Mouse (Mus musculus): ENCODE results near the gene Cfap57. TPM values are rescaled to one million over a fixed set of nuclear protein-coding genes. Genes with fewer than 3 reads are reported as not detected.
"Not testable (repeated sequence)": the region's sequence is repeated elsewhere in the genome, so short reads cannot be mapped to it uniquely, and the experiment has no call there.

Cfap57 gene
- total RNA-seq, 1 experiment from 2014 or later, result not detected

DNA sequence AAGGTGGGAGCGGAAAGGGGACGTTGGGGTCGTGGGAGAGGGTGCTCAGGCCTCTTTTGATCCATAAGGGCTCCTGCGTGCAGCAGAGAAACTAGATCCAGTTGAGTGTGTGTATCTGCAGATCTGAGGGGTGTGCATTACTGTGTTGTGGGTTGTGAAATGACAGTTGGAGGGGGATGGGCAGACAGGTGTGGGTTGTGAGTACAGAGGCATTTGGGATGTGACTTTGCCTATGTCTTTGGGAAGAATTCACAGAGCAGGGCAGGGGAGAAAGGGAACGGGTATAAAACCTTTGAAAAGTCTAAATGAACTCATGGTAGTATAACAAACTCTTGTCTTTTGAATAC lies 93.3 kb downstream of the Cfap57 start:
- ATAC-seq (replicated peaks; ENCODE audit: insufficient number of reproducible peaks, low FRiP score, low TSS enrichment, poor library complexity, severe bottlenecking), result no peak

DNA sequence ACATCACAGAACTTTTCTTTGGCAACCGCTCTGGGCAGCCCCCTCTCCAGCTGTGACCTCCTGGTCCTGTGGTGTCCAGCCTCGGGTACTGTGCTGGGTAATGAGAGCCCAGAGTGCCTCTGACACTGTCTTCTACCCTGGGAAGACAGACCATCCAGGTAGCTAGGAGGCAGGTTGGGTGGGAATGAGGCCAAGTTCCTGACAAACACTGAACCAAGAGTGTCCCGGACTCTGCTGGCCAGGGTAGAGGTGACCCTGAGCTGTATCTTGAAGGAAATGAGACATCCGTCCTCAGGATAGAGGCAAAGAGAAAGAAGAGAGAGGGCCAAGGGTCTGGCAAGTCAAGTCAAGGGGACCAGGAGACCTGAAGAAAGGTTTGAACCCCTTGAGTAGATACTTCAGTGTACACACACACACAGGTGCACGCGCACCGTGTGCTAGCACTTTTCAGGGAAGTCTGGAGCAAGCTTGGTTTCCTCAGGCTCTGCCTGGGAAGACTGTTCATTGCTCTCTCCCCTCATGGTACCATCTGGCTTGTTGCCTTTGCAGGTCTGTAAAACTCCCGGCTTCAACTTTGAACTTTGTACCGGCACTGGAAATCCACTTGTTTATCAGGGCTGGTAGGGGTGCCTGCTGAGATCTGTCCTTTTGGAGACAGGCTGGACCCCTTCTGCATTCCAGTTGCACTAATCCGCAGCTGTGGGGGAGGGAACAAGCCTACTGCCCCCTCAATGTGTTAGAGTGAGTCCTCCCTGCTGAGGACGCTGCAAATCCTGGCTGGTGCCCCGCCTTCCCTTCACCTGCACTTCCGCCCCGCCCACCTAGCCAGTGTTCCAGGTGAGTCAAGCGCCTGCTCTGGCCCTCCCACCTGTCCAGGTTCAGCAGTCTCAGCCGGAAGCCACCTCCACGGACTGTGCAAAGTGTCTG lies 93.9 kb downstream of the Cfap57 start, which contains the start of gene 2610528J11Rik:
TSS of gene 2610528J11Rik (plus strand) at position 592 of the 927 bp plus-strand sequence.
- no peak for ATAC-seq (replicated peaks; ENCODE audit: insufficient number of reproducible peaks, low FRiP score, low TSS enrichment, poor library complexity, severe bottlenecking)

- no peak for ATAC-seq (replicated peaks; ENCODE audit: insufficient number of reproducible peaks, low FRiP score, low TSS enrichment, poor library complexity, severe bottlenecking)
These were observed 94.8 kb downstream of the Cfap57 start for GRCm38 (mm10) chr4:118525779-118526178.

DNA sequence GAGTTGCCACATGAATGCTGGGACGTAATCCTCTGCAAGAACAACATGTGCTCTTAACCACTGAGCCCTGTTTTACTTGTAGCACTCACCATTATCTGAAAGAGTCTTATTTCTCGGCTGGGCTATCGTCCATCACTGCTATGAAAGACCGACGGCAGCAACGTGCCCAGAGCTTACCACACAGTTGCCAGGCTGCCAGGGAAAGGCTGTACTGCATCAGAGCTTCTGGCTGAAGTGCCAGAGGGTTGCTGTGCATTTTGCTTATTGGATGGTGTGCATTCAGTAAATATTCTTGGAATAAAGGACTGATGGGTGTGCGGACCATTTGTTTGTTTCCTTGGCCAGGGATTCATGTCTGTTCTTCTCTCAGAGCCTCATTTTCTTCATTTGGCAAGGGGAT lies 96.6 kb downstream of the Cfap57 start:
- ATAC-seq (replicated peaks; ENCODE audit: insufficient number of reproducible peaks, low FRiP score, low TSS enrichment, poor library complexity, severe bottlenecking), result no peak

GRCm38 (mm10) chr4:118522248-118522647 lies 98.3 kb downstream of the Cfap57 start:
- ATAC-seq (replicated peaks; ENCODE audit: insufficient number of reproducible peaks, low FRiP score, low TSS enrichment, poor library complexity, severe bottlenecking), result no peak

DNA sequence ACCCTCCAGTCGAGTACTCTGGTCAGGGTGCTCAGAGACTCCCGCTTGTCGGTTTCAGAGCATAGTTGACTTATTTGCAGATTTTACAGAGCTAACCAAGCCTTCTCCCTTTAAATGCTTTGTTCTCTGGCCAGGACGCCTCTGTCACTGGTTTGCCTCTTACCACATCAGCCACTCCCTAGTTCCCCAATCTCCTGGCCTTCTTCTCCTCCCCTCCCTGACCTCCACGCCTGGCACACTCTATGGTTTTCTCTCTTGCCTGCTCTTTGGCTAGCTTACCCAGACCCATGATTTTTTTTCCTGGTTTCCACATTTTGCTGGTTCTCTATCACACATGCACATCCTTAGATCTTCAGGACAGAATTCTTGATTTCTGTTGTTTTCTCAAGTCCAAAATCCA lies 102.4 kb downstream of the Cfap57 start:
- ATAC-seq (replicated peaks; ENCODE audit: insufficient number of reproducible peaks, low FRiP score, low TSS enrichment, poor library complexity, severe bottlenecking), result no peak

DNA sequence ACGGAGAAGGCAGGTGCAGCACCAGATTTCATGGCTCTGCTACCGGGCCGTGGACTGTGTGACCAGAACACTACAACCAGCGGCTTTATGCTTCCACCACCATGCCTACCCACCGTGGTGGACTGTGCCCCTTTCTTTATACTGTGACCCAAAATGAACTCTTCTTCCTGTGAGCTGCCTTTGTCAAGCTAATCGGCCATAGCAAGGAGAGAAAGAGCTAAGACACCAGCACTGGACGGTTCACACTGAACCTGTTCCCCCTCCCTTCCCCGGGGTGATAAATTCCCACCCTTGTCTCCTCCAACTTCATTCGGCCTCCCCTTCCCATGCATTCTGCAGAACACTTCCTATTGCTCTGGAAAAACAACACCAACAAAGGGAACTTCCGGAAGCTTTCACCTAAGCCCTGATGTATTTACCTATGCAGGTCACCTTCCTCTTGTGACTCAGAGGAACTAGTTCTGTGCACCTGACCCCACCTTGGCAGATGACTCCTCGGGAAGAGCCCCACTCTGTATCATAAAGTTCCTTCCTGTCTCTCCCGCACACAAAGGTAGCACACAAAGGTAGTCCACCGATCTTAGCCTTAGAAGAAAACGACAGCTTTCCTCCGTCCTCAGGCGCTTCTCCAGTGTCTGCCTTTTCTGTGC lies 103.0 kb downstream of the Cfap57 start:
- ATAC-seq (replicated peaks; ENCODE audit: insufficient number of reproducible peaks, low FRiP score, low TSS enrichment, poor library complexity, severe bottlenecking), result no peak

- ATAC-seq (replicated peaks; ENCODE audit: insufficient number of reproducible peaks, low FRiP score, low TSS enrichment, poor library complexity, severe bottlenecking), result no peak
These were observed 103.7 kb downstream of the Cfap57 start for GRCm38 (mm10) chr4:118516699-118517496.

GRCm38 (mm10) chr4:118509050-118509449 lies 111.5 kb downstream of the Cfap57 start:
- ATAC-seq (replicated peaks; ENCODE audit: insufficient number of reproducible peaks, low FRiP score, low TSS enrichment, poor library complexity, severe bottlenecking), result no peak

- not testable (repeated sequence) for ATAC-seq (replicated peaks; ENCODE audit: insufficient number of reproducible peaks, low FRiP score, low TSS enrichment, poor library complexity, severe bottlenecking)
These were observed 113.4 kb downstream of the Cfap57 start for GRCm38 (mm10) chr4:118507171-118507570.

GRCm38 (mm10) chr4:118505551-118505950 lies 115.0 kb downstream of the Cfap57 start:
- no peak for ATAC-seq (replicated peaks; ENCODE audit: insufficient number of reproducible peaks, low FRiP score, low TSS enrichment, poor library complexity, severe bottlenecking)

Other genes starting within 250 kb of the Cfap57 start
- gene Szt2, start 211.5 kb downstream of the Cfap57 start, total RNA-seq (2017), result 4.9 to 16.2 TPM (median 14.5 TPM) in 3 replicates
- 103 to 122 TPM (median 120 TPM) in 3 replicates for gene Med8, start 211.4 kb downstream of the Cfap57 start, total RNA-seq (2017)
- 47.0 to 63.4 TPM (median 61.8 TPM) in 3 replicates for gene Elovl1, start 192.7 kb downstream of the Cfap57 start, total RNA-seq (2017)
- gene Cdc20, start 183.4 kb downstream of the Cfap57 start, total RNA-seq (2017), result 1.6 to 3.6 TPM (median 2.0 TPM) in 3 replicates
- 3.2 TPM in 1 of 3 replicates, not detected in the others for gene Mpl, start 163.3 kb downstream of the Cfap57 start, total RNA-seq (2017)
- gene Tie1, start 130.7 kb downstream of the Cfap57 start, total RNA-seq (2017), result 0.10 TPM in 1 of 3 replicates, not detected in the others
- not detected in 3 replicates for gene 2610528J11Rik, start 93.8 kb downstream of the Cfap57 start, total RNA-seq (2017)
- gene Tmem125, start 76.7 kb downstream of the Cfap57 start, total RNA-seq (2017), result not detected in 3 replicates
- gene Ebna1bp2, start within 50 bp of the Cfap57 start, total RNA-seq (2017), result 40.9 to 70.6 TPM (median 54.9 TPM) in 3 replicates
- not detected in 3 replicates for gene Olfr62, start 38.2 kb upstream of the Cfap57 start, total RNA-seq (2017)
- gene Olfr1342, start 72.0 kb upstream of the Cfap57 start, total RNA-seq (2017), result not detected in 3 replicates
- 0.32 TPM in 1 of 3 replicates, not detected in the others for gene Olfr1341, start 82.7 kb upstream of the Cfap57 start, total RNA-seq (2017)
- gene Olfr1340, start 99.4 kb upstream of the Cfap57 start, total RNA-seq (2017), result not detected in 3 replicates
- not detected in 3 replicates for gene Olfr1339, start 111.4 kb upstream of the Cfap57 start, total RNA-seq (2017)
- not detected in 3 replicates for gene Olfr1338, start 138.0 kb upstream of the Cfap57 start, total RNA-seq (2017)
- not detected in 3 replicates for gene Olfr1337, start 161.8 kb upstream of the Cfap57 start, total RNA-seq (2017)
- gene Olfr1335, start 189.2 kb upstream of the Cfap57 start, total RNA-seq (2017), result not detected in 3 replicates
- gene Olfr1333, start 215.5 kb upstream of the Cfap57 start, total RNA-seq (2017), result not detected in 3 replicates
- not detected in 3 replicates for gene Olfr1331, start 243.9 kb upstream of the Cfap57 start, total RNA-seq (2017)